Mouse (Mus musculus) limb, embryonic 12.5 days (tissue): ENCODE data around the gene Cldn1. TPM values are rescaled to one million over a fixed set of nuclear protein-coding genes. Genes with fewer than 3 reads are reported as not detected.

ENCODE experiments used
- polyA plus RNA-seq: library from polyadenylated mRNA; unstranded; fragments of >200 nt; fragmentation: Nextera tagmentation; extraction: Ambion mirVana; gene quantifications from 2 replicates; pipeline ENCODE4 v1.2.1, GENCODE M21; 2016

Gene Cldn1
- polyA plus RNA-seq, 1 experiment from 2014 or later: 4.2 TPM

Other genes starting within 250 kb of the Cldn1 start
- gene Cldn16, start 91.3 kb upstream of the Cldn1 start, polyA plus RNA-seq: 0.18 and 0.24 TPM in 2 replicates
- gene Tmem207, start 154.9 kb upstream of the Cldn1 start, polyA plus RNA-seq: not detected in 2 replicates
- 7.6 and 8.2 TPM in 2 replicates for gene Il1rap, start 209.9 kb upstream of the Cldn1 start, polyA plus RNA-seq